Comparison of ENCODE assay signal across 21 mouse cellular contexts in the genomic region with DNA sequence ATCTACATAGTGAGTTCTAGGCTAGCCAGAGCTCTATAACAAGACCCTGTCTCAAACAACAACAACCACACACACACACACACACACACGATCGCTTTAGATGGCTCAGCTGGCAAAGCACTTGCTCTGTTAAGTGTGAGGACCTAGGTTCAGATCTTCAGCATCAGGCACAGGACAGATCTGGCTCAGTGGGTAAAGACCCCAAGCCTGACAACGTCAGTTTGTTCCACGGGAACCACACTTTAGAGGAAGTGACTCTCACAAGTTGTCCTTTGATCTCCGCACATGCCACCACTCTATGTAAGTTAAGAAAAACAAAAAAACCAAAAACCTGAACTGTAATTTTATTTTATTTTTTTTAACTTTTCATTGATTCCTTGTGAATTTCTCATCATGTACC. TPM values are rescaled to one million over a fixed set of nuclear protein-coding genes. Genes with fewer than 3 reads are reported as not detected.
A peak's percentile ranks its signal among the peaks of the same experiment; 100 is the strongest.
DNase-seq lines count a peak whose midpoint lies in the region; ATAC-seq lines count a peak whose summit lies in the region.
"Had no signal": no experiment of that assay in that cellular context is flagged by ENCODE, and none has a peak within 500 bp of the region (broad histone marks: within the 10 kb centered on the region; RNA-seq: fewer than 3 reads in every experiment).

No protein-coding gene starts in this region.

- H3K27ac ChIP-seq in neural tube, embryonic 15.5 days (replicated peaks), result no peak overlapping the region
- H3K27ac ChIP-seq: hindbrain, embryonic 15.5 days; limb, embryonic 12.5 days; liver, embryonic 12.5 days; lung, embryonic 15.5 days; neural tube, embryonic 13.5 days had no signal

- H3K9ac ChIP-seq in neural tube, embryonic 15.5 days (replicated peaks), result no peak overlapping the region
- H3K9ac ChIP-seq: hindbrain, embryonic 15.5 days; limb, embryonic 12.5 days; liver, embryonic 12.5 days; lung, embryonic 15.5 days; neural tube, embryonic 13.5 days had no signal

- H3K27me3 ChIP-seq in neural tube, embryonic 15.5 days (replicated peaks), result no peaks in the 10 kb centered on the region
- H3K27me3 ChIP-seq: hindbrain, embryonic 15.5 days; limb, embryonic 12.5 days; liver, embryonic 12.5 days; lung, embryonic 15.5 days; neural tube, embryonic 13.5 days had no signal

- ATAC-seq in CD4-positive, CD25-positive, alpha-beta regulatory T cell, adult 4 months, result peak; percentile 53
- peak; percentile 84 for ATAC-seq in common myeloid progenitor, adult 5-6 weeks (replicated peaks; ENCODE audit: low read depth, poor library complexity, severe bottlenecking)
- ATAC-seq in neural tube, embryonic 15.5 days (ENCODE audit: low FRiP score), result no peak
- no peak for ATAC-seq in frontal cortex, adult (ENCODE audit: low TSS enrichment)
- ATAC-seq: forebrain, embryonic 16.5 days; intestine, postnatal 0 days; liver, embryonic 12.5 days had no signal

- no peaks in the 10 kb centered on the region for H3K36me3 ChIP-seq in neural tube, embryonic 15.5 days
- H3K36me3 ChIP-seq: hindbrain, embryonic 15.5 days; limb, embryonic 12.5 days; liver, embryonic 12.5 days; lung, embryonic 15.5 days; neural tube, embryonic 13.5 days had no signal

- H3K4me2 ChIP-seq in neural tube, embryonic 15.5 days, result no peak overlapping the region
- H3K4me2 ChIP-seq: heart, embryonic 11.5 days; hindbrain, embryonic 15.5 days; limb, embryonic 12.5 days; liver, embryonic 12.5 days; lung, embryonic 15.5 days; midbrain, embryonic 11.5 days; neural tube, embryonic 13.5 days had no signal

- no peak overlapping the region for H3K4me3 ChIP-seq in neural tube, embryonic 15.5 days (replicated peaks)
- H3K4me3 ChIP-seq: hindbrain, embryonic 15.5 days; limb, embryonic 12.5 days; liver, embryonic 12.5 days; lung, embryonic 15.5 days; neural tube, embryonic 13.5 days had no signal

- no peaks in the 10 kb centered on the region for H3K9me3 ChIP-seq in neural tube, embryonic 15.5 days (replicated peaks)
- H3K9me3 ChIP-seq: hindbrain, embryonic 15.5 days; limb, embryonic 12.5 days; liver, embryonic 12.5 days; lung, embryonic 15.5 days; neural tube, embryonic 13.5 days had no signal

- no peaks in the 10 kb centered on the region for H3K4me1 ChIP-seq in neural tube, embryonic 15.5 days
- H3K4me1 ChIP-seq: hindbrain, embryonic 15.5 days; neural tube, embryonic 13.5 days had no signal

- peak; percentile 67 for DNase-seq in naive thymus-derived CD4-positive, alpha-beta T cell, adult 2 months (ENCODE audit: low read depth)
- peak; percentile 62 for DNase-seq in thymus, postnatal 14 days
- DNase-seq in right cerebral cortex, postnatal 10 days (ENCODE audit: low spot score in 2 of 2), result no peak
- DNase-seq in urinary bladder, adult 2 months (ENCODE audit: low spot score), result no peak
- DNase-seq: cerebellum, adult 9-10 months; heart, postnatal 14 days; lung, postnatal 4 days; right cerebral cortex, postnatal 25 days had no signal

- 95% methylated on average over 5 of the region's 5 CpGs for WGBS in neural tube, embryonic 15.5 days

RNA-seq across cellular contexts. Expression of a gene that starts 13.4 kb away (rescaled TPM):
- polyA plus RNA-seq in CD4-positive, CD25-positive, alpha-beta regulatory T cell, adult 4 months (2017; shearing (Covaris generic)), result 10 to 100 TPM; 29.0 to 29.7 TPM
- total RNA-seq in common myeloid progenitor, adult 5-6 weeks (2017), result 55.0 and 80.2 TPM in 2 replicates
- 40.0 and 53.9 TPM in 2 replicates for polyA plus RNA-seq in neural tube, embryonic 15.5 days (2015; fragmentation: Nextera tagmentation; extraction: Ambion mirVana)
- polyA plus RNA-seq in urinary bladder, adult 2 months (2012; rRNA removed), result 129 and 151 TPM in 2 replicates

Comparison
In these comparisons a context has a peak if more than half of its experiments do, and no peak if none do; other contexts are left out.
1. ATAC-seq: peak in CD4-positive, CD25-positive, alpha-beta regulatory T cell, adult 4 months (single experiment) and common myeloid progenitor, adult 5-6 weeks (single experiment); none in neural tube, embryonic 15.5 days (single experiment) and frontal cortex, adult (single experiment).
2. DNase-seq: peak in naive thymus-derived CD4-positive, alpha-beta T cell, adult 2 months (single experiment) and thymus, postnatal 14 days (single experiment); none in right cerebral cortex, postnatal 10 days (0 of 2) and urinary bladder, adult 2 months (single experiment).